Mouse (Mus musculus) cerebellum, adult 2 months (tissue): ENCODE measurements around the gene Ryr2. TPM values are rescaled to one million over a fixed set of nuclear protein-coding genes. Genes with fewer than 3 reads are reported as not detected.
A peak's percentile ranks its signal among the peaks of the same experiment; 100 is the strongest.

ENCODE experiments used
- DNase-seq, 2 experiments: peaks; one replicate each; pipeline ENCODE4 v3.0.0; 2021
- H3K27ac ChIP-seq: fragments of 200-500 bp; 2 replicates; pipeline ENCODE4 v1.5.1; 2012; ENCODE audit warnings: low read length, control low read depth, inconsistent platforms; ENCODE audit not compliant: insufficient read depth
- H3K27me3 ChIP-seq: fragments of 200-500 bp; 2 replicates; pipeline ENCODE4 v1.6.1; 2012; ENCODE audit warnings: inconsistent platforms, mild to moderate bottlenecking, low read length, moderate library complexity; ENCODE audit not compliant: control insufficient read depth, insufficient read depth
- H3K4me1 ChIP-seq: fragments of 200-500 bp; 2 replicates; pipeline ENCODE4 v1.6.1; 2011; ENCODE audit warnings: low read length; ENCODE audit not compliant: control insufficient read depth, insufficient read depth
- H3K4me3 ChIP-seq: fragments of 200-500 bp; replicated peaks from 2 replicates; pipeline ENCODE3; 2011; ENCODE audit warnings: mild to moderate bottlenecking, low read depth, low read length, control low read depth; ENCODE audit not compliant: insufficient read depth
- CTCF ChIP-seq: fragments of 200-500 bp; IDR thresholded peaks from 2 replicates; pipeline ENCODE4 v1.5.1; 2011; ENCODE audit warnings: low read depth, mild to moderate bottlenecking, control low read depth, low read length, moderate library complexity, borderline replicate concordance; ENCODE audit not compliant: insufficient read depth
- POLR2A ChIP-seq: fragments of 200-500 bp; IDR thresholded peaks from 2 replicates; pipeline ENCODE4 v1.6.1; 2011; ENCODE audit warnings: low read length, control low read depth, borderline replicate concordance; ENCODE audit not compliant: insufficient read depth
- WGBS: fragments of 180-500 bp; shearing (Covaris S2); methylation state at CpG from one replicate; pipeline ENCODE4 v1.1.7; 2018; 5-methylcytosine and 5-hydroxymethylcytosine counted together
- polyA plus RNA-seq: library from polyadenylated mRNA; depleted of rRNA; stranded (reverse); fragments of >200 nt; gene quantifications from 2 replicates; pipeline ENCODE4 v1.2.3, GENCODE M21; 2012

Ryr2 gene
- polyA plus RNA-seq, 1 experiment = 59.8 TPM

DNA sequence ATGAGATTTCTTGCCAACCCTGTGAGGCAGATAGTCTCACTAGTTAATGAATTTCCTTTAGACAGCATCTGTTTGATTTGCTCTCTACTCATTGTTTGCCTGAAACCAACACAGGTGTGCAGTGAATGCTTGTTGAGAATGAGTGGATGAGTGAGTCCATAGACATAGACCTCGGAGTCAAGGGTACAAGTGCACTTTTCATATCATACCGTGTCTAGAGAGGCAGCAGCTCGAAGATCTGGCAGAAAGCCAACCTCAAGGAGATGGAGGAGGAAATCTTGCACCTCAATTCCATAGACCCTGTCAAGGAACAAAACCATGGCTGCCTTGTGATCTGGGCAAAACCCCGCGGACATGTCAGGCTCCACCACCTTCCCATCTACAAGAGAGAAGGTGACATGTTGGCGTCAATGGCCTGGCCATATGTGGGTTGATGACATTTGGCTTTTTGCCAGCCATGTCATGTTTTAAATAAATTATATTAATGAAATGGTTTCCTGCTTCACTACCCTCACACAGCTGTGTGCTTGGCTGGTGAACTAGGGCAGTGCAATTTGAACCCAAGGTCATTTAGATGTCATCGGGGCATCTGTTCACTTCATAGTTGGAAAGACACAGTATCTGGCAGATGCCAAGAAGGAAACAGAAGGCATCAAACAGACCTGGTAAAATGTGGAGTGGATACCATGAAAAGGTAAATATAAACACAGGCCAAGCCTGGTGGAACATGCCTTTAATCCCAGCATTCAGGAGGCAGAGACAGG lies 396.9 kb downstream of the Ryr2 start:
- 22% methylated on average over 7 of the region's 7 CpGs for WGBS
- H3K4me1 ChIP-seq = no peaks in the 10 kb centered on the region

DNA sequence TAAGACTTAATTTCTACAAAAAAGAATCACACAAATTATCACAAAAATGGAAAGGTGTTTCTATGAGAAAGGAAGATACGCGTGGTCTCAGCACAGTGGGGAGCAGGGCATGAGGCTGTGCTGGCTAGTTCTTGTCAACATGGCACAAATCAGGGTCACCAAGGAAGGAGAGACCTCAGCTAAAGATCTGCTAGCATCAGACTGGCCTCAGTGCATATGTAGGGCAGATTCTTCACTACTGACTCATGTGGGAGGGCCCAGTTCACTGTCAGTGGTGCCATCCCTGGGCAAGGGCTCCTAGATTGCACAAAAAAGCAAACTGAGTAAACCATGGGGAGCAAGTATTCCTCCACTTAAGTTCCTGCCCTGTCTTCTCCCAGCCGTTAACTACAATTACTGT lies 405.0 kb downstream of the Ryr2 start:
- Histone ChIP-seq H3K4me3 (no peak overlapping the region), H3K4me1 (no peaks in the 10 kb centered on the region), H3K27me3 (no peaks in the 10 kb centered on the region), H3K27ac (no peak overlapping the region)
- no peak for TF ChIP-seq POLR2A
- no peak for TF ChIP-seq CTCF
- WGBS = 94% methylated on average over 3 of the region's 3 CpGs
- no peak for DNase-seq

More for the DNA sequence above, 396.9 kb downstream of the Ryr2 start:
- Histone ChIP-seq H3K27ac (no peak overlapping the region), H3K4me3 (no peak overlapping the region), H3K27me3 (no peaks in the 10 kb centered on the region)
- peak; percentile 46 to 48 for DNase-seq
- TF ChIP-seq POLR2A = no peak
- no peak for TF ChIP-seq CTCF

DNA sequence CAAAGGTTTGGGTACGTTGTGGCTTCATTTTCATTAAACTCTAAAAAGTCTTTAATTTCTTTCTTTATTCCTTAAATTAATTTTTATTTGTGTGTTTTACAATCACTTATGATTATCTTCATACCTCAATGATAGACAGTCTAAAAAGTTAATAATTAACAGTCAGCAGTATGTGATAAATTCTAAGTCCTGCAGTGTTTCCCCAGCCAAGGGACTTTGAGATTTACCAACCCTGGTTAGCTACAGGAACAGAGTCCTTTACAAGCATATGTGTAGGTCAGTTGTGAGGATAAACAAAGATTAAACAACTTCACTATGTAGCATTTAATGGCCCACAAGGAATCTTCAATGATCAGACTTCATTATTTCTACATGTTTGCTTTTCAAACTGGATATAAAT lies 410.2 kb downstream of the Ryr2 start:
- no peaks in the 10 kb centered on the region for H3K4me1 ChIP-seq
- 85% methylated on average over 1 of the region's 1 CpGs for WGBS
- no peak for TF ChIP-seq CTCF
- no peak for TF ChIP-seq POLR2A
- H3K4me3 ChIP-seq = no peak overlapping the region
- H3K27ac ChIP-seq = no peak overlapping the region
- no peaks in the 10 kb centered on the region for H3K27me3 ChIP-seq
- no peak for DNase-seq

DNA sequence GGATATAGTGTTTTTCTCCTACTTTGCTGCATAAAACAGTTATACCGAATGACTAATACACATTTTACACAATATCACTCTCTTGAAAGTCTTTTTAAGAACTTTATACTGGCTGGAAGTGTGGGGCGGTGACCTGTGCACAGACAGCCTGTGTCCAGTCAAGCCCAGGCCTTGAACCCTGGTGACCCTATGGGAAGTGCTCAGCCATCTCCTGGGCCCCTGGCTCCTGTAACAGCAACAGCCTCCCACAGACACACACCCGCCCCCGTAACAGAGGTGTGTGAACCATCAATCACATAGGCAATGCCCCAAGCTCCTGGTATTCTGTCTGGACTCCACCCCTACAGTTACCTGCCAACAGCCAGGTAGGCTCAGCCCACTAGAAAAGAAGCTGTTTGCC lies 424.9 kb downstream of the Ryr2 start:
- no peaks in the 10 kb centered on the region for H3K4me1 ChIP-seq
- no peak overlapping the region for H3K27ac ChIP-seq
- DNase-seq = no peak
- TF ChIP-seq CTCF = no peak
- no peak for TF ChIP-seq POLR2A
- H3K4me3 ChIP-seq = no peak overlapping the region
- H3K27me3 ChIP-seq = no peaks in the 10 kb centered on the region
- WGBS = 95% methylated on average over 4 of the region's 4 CpGs

DNA sequence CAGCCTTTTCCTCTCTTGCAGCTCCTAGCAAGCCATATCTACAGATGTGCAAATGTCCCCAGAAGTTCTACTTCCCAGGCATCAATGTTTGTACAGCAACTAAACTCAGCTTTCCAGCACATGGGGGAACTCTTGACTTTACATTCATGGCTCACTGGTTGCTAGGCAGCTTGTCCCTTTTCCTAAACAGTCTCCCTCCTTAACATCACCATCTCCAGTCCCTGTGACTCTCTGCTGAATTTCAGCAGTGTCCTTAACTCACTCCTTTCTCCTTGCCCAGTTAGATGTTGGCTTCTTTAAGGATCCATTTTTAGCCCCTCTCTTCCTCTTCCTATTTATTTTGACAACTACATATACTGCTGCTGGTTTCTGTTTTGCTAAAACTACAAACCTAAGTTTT lies 443.9 kb downstream of the Ryr2 start:
- no peak for TF ChIP-seq CTCF
- TF ChIP-seq POLR2A = no peak
- no peak overlapping the region for H3K27ac ChIP-seq
- DNase-seq = no peak
- no peaks in the 10 kb centered on the region for H3K27me3 ChIP-seq
- H3K4me3 ChIP-seq = no peak overlapping the region
- no peaks in the 10 kb centered on the region for H3K4me1 ChIP-seq

DNA sequence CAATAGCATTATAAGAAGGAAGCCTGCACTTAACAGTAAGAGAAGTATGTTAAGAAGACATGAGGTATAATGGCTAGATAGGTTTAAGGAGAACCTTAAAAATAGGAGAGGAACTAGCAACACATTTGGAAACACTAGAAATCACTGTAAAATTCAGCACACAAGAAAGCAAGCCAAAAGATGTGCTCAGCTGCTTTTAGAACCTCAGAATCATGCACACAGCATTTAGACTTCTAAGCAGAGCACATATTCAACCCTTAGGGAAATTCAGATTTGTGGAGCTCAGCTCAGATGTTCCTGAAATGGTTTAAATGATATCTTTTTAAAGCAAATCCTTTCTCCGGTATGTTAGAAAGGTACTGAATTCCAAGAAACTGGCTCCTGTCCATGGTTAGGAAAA lies 461.9 kb downstream of the Ryr2 start:
- WGBS = 90% methylated on average over 1 of the region's 1 CpGs
- TF ChIP-seq CTCF (no peak), POLR2A (no peak)
- H3K27me3 ChIP-seq = no peaks in the 10 kb centered on the region
- no peak for DNase-seq
- no peak overlapping the region for H3K27ac ChIP-seq
- no peak overlapping the region for H3K4me3 ChIP-seq
- no peaks in the 10 kb centered on the region for H3K4me1 ChIP-seq

DNA sequence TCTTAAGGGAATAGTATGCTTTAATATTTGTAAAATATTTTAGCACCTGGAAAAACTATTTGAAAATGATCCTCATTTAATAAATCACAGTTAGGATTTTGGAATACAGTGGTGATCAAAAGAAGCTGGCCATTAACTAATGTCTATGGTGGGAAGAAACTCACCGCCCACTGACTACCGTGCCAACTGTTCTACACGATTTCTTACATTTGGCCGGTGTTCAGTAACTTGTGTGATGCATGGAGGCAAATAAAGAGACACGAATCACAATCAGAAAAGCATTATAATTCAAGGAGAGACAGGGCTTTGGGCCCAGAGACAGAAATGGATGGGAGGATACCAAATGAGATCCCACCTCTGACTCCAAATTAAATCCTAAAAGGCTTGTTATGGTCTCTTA lies 470.4 kb downstream of the Ryr2 start:
- no peak for TF ChIP-seq POLR2A
- TF ChIP-seq CTCF = no peak
- H3K4me1 ChIP-seq = no peaks in the 10 kb centered on the region
- 48% methylated on average over 5 of the region's 5 CpGs for WGBS
- DNase-seq = no peak
- H3K4me3 ChIP-seq = no peak overlapping the region
- H3K27me3 ChIP-seq = no peaks in the 10 kb centered on the region
- H3K27ac ChIP-seq = no peak overlapping the region

DNA sequence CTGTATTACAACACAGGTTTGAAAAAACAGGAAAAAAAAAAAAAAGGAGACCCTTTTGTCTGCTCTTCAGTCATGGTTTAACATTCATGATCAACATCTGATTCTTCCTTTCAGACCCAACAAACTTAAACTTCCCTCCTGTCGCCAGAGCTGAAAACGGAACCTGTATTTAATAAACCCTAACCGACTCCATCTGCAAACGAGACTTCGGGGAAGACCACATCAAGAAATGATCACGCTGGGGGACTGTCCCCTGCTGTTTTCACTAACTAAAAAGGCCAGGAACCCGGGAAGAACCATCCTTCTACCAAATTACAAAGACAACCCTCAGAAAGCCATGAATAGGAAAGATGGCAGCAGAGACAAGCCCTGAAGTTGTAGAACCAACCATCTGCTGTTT lies 482.2 kb downstream of the Ryr2 start:
- TF ChIP-seq CTCF = no peak
- TF ChIP-seq POLR2A = no peak
- no peak overlapping the region for H3K27ac ChIP-seq
- DNase-seq = no peak
- H3K27me3 ChIP-seq = no peaks in the 10 kb centered on the region
- no peaks in the 10 kb centered on the region for H3K4me1 ChIP-seq
- H3K4me3 ChIP-seq = no peak overlapping the region
- 51% methylated on average over 7 of the region's 7 CpGs for WGBS
